Mouse (Mus musculus): ENCODE data around the gene Dscam.

The Dscam gene

DNA sequence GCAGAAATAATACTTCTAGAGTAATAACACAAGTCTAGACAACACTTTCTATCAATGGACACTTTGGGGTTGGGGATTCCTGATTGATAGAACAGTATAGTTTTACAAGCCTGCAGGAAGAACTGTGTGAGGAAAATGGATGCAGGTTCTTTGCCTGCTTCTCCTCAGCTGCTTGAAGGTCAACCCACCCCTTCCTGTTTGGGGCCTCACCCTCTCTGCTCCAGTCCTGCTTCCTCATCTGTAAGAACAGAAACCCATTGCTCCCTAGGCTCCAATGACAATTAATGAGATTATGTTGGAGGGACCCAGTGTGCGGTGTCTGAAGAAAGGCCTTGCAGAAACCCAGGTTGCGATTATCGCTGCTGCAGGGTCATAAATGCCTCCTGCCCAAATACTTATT is 446.4 kb downstream of the Dscam start:
- no peak for DNase-seq (ENCODE audit: low read depth, low spot score)

DNA sequence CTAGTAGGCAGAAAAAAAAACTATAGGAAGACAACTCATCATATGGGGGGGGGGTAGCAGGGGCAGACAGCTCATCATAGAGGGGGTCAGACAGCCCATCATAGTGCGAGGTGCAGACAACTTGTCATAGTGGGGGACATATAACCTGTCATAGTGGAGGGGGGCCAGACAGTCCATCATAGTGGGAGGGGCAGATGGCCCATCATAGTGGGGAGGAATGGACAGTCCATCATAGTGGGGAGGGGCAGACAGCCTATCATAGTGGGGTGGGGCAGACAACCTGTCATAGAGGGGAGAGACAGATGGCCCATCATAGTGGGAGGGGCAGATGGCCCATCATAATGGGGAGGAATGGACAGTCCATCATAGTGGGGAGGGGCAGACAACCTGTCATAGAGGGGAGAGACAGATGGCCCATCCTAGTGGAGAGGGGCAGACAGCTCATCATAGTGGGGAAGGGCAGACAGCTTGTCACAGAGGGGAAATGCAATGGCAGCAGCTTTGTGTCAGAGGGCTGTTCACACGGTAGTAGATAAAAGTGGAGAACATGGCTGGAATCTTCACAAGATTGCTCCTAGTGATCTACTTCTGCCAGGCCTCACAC is 447.4 kb downstream of the Dscam start:
- no peak for DNase-seq (ENCODE audit: low read depth, low spot score)

DNA sequence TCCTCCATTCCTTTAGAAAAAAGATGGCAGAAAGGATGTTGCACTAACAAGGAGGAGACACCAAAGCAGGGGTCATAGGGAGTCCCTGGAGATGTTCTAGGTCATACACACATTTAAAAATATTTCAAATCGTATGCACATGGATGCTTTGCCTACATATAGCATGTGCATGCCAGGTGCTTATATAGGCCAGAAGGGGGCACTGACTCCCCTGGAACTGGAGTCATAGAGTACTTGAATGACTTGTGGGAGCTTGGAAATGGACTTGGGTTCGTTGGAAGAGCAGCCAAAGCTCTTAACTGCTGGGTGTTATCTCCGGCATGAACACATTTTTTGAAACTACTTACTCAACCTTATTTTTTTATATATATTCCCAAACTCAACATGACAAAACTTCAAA is 448.4 kb downstream of the Dscam start:
- no peak for DNase-seq (ENCODE audit: low read depth, low spot score)

DNA sequence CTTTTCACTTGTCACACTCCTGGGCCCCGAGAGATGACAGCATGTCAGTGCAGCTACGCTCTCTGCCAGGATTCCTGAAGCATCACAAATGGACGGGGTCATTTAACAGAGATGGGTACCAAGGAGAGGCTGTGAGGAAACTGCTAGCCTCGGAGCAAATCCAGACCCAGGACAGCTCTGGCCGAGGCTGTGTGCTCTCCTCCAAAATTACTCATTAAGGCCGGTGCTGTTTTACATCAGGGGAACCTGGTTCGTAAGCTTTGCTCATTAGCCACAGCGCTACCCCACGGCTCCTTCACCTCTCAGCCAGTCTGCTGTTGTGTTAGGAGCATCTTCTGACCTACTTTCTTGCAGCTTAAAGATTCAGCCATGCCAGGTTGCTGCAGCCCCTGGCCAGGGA is 449.3 kb downstream of the Dscam start:
- DNase-seq (ENCODE audit: low read depth, low spot score), result no peak

DNA sequence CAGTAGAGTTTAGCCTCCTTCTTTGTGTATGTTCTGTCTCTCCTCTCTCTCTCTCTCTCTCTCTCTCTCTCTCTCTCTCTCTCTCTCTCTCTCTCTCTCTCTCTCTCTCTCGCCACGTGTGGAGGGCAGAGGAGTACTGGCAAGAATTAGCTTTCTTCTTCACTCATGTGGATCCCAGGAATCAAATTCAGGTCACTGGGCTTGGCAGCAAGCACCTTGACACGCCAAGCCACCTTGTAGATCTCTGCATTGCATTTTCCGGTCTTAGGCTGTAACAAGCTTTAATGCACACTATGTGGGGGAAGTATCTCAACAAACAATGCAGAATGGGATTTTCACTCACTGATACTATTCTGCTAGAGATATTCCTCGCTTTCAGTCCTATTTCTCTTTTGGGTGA is 449.9 kb downstream of the Dscam start:
- DNase-seq (ENCODE audit: low read depth, low spot score), result no peak

DNA sequence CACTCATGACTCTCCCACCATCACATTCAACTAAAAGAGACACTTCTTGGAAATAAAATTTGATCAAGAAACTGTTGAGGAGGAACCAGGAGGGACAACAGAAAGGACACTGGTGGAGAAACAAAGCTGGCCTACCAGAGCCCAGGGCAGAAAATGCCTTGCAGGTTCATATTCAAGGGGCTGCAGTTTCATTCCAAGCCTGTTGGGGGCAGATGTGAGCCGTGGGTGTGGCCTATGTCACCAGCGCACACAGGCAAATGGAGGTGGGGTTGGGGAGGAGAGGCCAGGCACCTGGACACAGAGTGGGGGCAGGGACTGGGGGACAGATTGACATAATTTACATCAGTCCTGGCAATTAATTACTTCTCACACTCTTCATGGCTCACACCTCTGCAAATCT is 452.3 kb downstream of the Dscam start:
- DNase-seq (ENCODE audit: low read depth, low spot score), result peak; percentile 6

DNA sequence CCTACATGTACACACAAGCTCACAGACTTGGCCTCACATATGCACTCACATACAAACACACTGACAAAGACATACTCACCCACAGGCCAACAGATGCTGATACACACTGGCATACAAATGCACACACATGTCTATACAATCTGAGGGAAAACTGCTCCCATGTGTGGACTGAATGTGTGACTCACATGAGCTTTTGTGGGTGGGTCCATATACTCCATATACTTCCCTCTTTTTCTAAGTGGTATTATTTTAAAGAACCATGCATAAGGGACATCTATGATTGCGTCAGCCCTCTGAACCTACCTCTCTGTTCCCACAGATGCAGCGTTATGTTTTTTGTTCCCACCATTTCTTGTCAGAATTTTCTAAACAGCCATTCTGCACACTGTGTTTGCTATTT is 453.9 kb downstream of the Dscam start:
- DNase-seq (ENCODE audit: low read depth, low spot score), result no peak

DNA sequence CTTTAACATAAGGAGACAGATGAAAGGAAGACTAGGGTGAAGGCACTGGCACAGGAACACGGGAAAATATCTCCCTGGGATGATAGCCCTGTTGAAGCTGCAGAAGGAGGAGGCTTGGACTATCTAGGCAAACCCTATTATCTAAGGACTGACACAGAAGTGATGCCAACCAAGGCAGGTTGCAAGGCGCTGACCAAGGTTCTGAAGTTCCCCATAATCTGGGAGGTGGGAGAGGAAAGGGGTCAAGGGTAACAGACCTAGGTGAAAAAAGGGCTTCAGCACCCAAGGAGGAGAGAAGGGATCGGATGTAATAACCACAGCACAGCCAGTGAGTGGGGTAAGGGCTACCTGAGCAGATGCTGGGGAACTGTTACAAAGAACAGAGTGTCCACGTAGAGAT is 458.6 kb downstream of the Dscam start:
- DNase-seq (ENCODE audit: low read depth, low spot score), result no peak

DNA sequence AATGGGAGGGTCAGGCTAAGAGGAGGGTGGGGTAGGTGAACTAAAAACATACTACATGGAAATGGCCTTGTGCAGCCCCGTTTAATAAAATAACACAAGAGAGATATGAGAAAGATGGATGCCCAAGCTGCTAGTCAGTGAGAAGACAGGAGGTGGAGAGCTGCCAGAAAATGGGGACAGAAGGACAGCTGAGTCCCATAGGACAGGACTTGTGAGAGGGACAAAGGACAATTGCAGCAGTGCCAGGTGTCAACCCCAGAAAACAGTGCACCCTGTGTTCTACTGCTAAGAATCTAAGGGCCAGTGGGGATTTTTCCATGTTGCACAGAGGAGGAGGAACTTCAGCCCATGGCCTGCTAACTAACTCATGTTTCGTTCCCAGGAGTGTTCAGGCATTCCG is 470.0 kb downstream of the Dscam start:
- no peak for DNase-seq (ENCODE audit: low read depth, low spot score)

DNA sequence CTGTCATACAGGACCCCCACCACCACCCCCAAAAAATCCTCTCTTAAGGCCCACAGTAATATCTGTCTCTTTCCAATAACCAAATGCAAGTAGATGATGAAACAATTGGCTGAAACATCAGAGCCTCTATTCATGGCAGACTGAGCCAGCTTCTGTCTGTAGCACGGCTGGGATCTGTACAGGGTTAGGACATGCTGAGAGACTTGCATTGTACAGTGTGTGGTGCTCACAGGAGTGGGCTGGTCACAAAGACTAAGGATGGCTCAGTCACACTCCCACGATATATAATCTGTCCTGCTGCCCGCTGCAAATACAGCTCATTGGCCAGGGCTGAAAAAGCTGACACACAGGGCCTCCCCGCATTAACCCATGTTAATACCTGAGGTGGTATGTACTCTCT is 474.7 kb downstream of the Dscam start:
- DNase-seq (ENCODE audit: low read depth, low spot score), result no peak

DNA sequence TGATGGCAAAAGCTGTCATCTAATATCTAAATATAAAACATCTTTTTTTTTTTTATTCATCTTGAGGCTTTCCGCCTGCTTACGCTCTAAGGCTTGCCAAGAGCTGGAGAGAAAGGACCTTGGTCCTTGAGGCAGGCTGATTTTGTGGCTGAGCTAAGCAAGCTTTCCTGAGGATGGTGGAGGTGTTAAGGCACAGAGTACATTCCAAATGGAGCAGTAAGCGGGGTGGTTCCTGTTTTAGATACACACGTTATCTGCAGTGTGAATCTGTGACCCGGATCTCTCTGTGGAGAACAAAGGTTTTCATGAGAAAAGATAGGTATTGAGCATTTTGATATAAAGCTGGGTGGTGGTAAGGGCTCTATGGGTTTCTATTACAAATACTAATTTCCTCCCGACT is 479.0 kb downstream of the Dscam start:
- no peak for DNase-seq (ENCODE audit: low read depth, low spot score)

DNA sequence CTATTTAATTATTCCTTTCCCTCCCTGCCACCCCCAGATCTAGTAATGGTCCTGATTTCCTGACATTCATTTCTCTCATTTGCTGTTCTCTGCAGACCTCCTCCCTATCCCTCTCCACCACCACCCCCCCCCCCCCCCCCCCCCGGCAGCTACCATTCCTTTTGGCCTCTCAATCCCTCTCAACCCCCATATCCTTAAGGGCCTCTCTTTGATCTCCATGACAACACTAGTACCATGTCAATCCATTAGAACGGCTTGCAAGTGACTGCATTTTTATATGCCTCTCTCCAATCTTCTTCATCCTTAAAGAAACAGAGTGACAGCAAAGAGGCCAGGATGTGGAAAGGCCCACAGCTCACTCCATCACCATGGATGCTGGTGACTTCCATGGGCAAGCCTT is 480.5 kb downstream of the Dscam start:
- DNase-seq (ENCODE audit: low read depth, low spot score), result no peak

DNA sequence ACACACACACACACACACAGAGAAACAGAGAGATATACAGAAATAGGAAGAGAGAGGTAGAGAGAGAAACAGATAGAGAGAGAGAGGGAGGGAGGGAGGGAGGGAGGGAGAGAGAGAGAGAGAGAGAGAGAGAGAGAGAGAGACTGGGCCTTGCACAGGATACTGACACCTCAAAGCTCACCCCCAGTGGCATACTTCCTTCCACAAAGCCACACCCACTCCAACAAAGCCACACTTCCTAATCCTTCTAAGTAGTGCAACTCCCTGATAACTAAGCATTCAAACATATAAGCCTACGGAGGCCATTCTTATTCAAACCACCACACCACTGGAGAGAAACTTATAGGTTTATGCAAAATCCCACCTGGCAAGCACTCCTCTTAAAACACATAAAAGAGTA is 481.1 kb downstream of the Dscam start:
- no peak for DNase-seq (ENCODE audit: low read depth, low spot score)

DNA sequence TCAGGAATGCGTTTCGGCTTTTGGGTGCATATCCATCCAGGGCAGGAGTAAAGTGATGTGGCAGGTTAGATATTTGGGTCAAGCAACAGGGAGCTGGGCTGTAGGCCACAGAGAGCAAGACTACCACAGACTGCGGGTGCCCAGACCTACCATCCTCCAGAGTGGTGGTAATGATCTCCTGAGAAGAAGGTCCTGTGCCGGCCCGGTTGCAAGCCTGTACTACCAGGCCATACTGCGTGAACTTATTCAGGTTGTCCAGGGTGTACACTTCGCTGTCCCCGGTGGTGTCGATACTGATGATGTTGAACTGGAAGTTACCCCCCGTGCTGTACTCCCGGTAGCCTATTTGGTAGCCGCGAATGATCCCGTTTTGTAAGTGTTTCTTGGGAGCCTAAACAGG is 485.5 kb downstream of the Dscam start:
- no peak for DNase-seq (ENCODE audit: low read depth, low spot score)

DNA sequence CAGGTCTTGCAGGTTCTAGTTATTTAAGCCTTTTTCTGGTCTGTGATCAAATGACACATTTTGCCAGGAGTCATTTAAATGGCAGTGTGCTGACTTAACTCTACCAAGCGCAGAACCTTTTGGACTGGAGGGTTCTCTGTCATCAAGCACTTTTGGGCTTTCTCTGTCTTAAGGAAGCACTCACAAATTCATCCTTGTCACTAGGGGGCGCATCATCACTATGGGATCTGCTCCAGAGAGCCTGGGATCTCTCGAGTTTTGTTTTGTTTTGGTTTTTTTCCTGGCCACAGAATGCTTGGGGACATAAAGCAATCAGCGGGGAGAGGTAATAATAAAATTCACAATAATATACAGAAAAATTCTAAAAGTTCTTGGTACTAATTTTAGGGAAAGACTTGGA is 486.0 kb downstream of the Dscam start:
- peak; percentile 72 for DNase-seq (ENCODE audit: low read depth, low spot score)

DNA sequence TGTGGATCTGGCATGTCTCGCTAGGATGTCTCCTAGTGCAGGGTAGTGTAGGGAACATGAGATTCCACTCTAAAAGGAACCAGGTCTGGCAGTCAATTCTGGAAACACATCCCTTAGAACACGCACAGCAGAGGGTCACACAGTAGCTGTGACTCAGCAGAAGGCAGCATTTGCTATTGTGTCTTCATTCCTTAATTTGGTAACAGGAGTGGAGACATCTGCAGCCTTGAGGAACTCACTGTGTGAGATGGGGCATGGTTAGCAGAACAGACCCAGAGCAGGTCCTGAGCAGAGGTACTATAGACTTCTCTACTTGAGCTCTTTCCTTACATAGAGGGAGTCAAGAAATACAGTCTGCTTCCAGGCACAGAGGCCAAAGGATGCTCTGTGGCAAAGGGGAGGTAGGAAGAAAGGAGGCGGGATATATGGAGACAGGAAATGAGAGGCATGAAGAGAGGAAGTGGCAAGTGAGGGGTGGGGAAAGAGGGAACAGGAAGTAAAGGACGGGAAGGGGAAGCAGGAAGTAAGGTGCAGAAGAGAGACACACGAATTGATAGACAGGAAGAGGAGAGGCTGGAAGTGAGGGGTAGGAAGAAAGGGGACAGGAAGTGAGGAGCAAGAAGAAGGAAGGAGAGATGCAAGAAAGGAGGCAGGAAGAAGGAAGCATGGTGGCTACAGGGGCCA is 488.1 kb downstream of the Dscam start:
- DNase-seq (ENCODE audit: low read depth, low spot score), result no peak

DNA sequence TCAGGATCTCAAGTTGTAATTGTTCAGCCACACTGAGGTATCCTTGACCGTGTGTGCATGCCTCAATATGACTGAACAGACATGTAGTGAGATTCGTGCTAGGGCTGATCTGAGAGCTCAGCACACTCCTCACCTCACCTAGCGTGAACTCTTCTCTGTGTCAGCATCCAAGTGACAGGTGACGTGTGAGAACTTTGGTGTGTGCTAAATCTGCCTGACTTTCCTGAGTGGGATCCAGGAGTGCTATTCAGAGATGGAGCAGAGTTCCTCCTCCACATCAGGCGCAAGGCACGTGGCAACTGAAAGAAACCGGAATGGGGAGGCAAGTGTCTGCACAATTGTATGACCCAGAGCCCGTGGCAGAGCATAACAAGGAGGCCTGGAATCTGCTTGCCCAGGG is 490.6 kb downstream of the Dscam start:
- DNase-seq (ENCODE audit: low read depth, low spot score), result no peak

DNA sequence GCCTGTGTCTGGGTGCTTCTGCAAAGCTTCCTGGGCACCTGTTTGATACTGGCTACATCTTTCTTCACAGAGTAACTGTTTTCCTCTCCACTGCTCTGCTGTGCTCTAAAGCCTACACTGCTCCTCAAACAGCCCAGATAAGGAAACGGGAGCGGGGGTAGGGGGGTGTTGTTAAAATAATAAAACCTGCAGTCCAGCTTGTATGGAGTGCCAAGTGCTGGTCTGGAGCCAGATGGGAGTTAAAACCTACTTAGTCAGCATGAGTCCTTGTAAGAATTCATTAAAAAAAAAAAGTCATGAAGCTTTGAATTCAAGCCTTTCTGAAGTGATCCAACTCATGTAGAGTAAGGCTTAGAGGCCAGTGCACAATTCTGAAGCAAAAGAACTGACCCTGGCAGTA is 493.1 kb downstream of the Dscam start:
- no peak for DNase-seq (ENCODE audit: low read depth, low spot score)

DNA sequence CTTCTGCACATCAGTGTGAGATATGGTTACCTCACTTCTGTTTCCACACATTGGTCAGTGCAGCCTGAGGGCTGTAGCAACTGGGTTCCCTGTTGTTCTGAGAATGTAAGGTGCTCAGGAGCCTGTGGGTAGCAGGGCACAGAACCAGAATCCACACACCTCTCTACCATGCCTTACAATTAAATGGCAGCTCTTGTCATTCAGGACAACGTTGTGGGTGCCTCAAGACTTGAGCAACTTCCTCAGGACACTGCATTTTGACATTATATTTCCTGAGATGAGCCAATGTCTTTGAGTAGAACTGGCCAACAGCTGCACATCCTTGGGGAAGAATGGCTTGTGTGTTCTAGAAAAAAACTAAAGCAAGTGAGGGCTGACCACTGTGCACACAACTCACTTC is 493.9 kb downstream of the Dscam start:
- DNase-seq (ENCODE audit: low read depth, low spot score), result no peak

DNA sequence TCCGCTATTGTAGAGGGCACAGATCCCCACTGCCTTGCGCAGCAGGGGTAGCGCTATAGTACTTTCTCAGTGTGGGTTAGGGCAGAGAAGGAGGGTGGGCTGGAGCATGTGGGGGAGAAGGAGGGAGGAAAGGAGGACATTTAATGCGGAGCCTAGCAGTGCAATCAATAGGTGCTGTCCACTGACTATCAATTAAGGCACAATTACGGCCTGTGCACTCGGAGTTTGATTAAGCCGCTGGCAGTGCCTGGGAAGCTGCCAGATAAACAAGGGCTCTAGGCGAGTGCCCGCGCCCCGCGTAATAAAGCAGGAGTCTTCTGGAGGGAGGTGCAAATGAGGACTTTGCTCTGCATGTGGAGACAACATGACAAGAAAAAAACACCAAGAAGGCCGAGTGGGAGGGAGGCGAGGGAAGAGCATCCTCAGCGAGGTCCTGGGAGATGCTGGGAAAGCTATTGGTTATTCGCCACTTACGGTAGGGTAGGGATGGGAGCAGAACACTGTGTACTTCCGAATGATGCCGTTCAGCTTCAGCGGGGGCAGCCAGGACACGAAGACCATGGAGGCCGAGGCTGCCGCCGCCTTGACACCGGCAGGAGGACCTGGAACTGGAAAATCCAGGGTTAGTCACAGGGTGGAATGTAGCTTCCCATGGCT is 497.2 kb downstream of the Dscam start:
- DNase-seq (ENCODE audit: low read depth, low spot score), result no peak

DNA sequence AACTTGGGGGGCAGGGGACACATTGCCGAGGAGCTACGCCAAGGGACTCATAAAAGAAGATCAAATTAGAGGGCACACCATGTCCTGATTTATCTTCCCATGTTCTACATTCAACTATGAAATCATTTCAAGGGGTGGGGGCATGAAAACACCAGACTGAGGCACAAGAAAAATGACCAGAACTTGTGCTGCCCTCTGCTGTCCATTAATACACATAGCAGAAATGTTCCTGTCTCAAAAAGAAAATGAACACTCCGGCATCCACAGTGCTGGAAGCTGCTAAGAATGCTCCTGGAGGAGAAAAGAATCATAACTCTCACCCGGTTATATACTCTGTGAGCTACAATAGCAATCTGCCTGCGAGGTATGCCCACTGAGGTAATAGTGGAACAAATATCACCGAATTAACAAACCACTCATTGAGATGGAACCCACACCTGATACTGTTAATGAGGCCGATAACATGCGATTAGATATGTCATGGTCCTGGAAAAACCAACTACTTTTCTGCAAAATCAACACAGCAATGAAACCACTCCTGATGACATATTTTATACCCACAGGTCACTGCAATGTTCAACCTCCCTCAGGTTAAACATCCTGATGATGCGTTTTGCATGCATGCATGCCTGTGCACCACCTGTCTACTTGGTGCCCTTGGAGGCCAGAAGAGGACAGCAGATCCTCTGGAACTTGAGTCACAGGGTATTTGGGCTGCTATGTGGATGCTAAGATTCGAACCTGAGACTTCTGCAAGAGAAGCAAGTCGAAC is 498.8 kb downstream of the Dscam start:
- DNase-seq (ENCODE audit: low read depth, low spot score), result peak; percentile 57

DNA sequence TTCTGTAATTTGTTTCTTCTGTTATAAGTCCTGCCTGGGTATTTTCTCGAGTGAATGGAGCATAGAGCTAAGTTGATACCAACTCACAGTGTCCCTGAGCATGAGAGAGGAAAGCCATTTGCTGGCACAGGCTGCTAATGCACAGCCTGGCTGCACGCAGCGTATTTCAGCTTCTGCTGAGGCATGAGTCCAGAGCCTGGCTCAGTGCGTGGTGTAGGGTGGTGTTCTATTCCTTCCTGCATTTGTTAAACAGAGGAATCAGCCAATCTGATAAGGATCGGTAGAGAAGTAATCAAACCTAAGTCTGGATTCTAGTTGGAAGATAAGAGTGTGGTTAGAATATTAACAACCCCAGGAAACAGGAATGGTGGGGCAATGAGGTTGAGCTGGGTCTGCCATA is 500.8 kb downstream of the Dscam start:
- no peak for DNase-seq (ENCODE audit: low read depth, low spot score)

DNA sequence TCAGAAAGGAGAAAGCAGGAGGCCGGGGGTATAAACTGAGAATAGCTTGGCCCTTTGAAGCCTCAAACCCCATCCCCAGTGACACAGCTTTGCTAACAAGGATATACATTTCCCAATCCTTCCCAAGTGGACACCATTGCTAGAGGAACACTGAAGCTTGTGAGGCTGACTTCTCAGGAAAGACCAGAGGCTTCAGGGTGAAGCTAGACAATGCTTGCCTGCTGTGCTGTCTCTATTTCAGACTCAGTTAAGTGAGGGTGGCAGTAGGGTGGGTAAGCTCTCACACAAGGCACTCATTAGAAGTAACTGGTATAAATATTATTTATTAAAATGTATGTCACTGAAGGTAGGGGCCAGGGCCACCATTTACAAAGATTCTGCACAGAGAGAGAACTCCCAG is 502.1 kb downstream of the Dscam start:
- DNase-seq (ENCODE audit: low read depth, low spot score), result no peak

All from 3T3-L1 (cell line).